Mouse (Mus musculus) neural tube, embryonic 11.5 days (tissue): ENCODE data around the gene Glt28d2. TPM values are rescaled to one million over a fixed set of nuclear protein-coding genes. Genes with fewer than 3 reads are reported as not detected.

Source experiments
- ATAC-seq: fragments of 200-750 bp; cut with Nextera tagmentation; 2 replicates; pipeline ENCODE4 v1.8.0; 2017; ENCODE audit warnings: moderate number of reproducible peaks, mild to moderate bottlenecking, moderate TSS enrichment, moderate library complexity; ENCODE audit not compliant: insufficient read depth, low FRiP score, low TSS enrichment
- DNase-seq: peaks from one replicate; pipeline ENCODE4 v3.0.0-alpha.2; 2015; ENCODE audit warnings: low spot score
- H3K27ac ChIP-seq: fragments of 300-500 bp; sonication (generic); 2 replicates; pipeline ENCODE4 v1.5.1; 2014; ENCODE audit warnings: low read depth, mild to moderate bottlenecking, low read length
- H3K27me3 ChIP-seq: fragments of 300-500 bp; sonication (generic); 2 replicates; pipeline ENCODE4 v1.6.1; 2014; ENCODE audit warnings: mild to moderate bottlenecking, low read length, mixed read lengths; ENCODE audit not compliant: control insufficient read depth, insufficient read depth
- H3K36me3 ChIP-seq: fragments of 300-500 bp; sonication (generic); 2 replicates; pipeline ENCODE4 v1.6.1; 2014; ENCODE audit warnings: mild to moderate bottlenecking, low read length, moderate library complexity, mixed read lengths; ENCODE audit not compliant: control insufficient read depth, insufficient read depth
- H3K4me1 ChIP-seq: fragments of 300-500 bp; sonication (generic); 2 replicates; pipeline ENCODE4 v1.6.1; 2014; ENCODE audit warnings: low read length, mixed read lengths; ENCODE audit not compliant: control insufficient read depth, insufficient read depth
- H3K4me2 ChIP-seq: fragments of 300-500 bp; sonication (generic); 2 replicates; pipeline ENCODE4 v1.6.1; 2014; ENCODE audit warnings: low read depth, mild to moderate bottlenecking, moderate library complexity
- H3K4me3 ChIP-seq: fragments of 300-500 bp; sonication (generic); 2 replicates; pipeline ENCODE4 v1.5.1; 2014; ENCODE audit warnings: low read depth, low read length
- H3K9ac ChIP-seq: fragments of 300-500 bp; sonication (generic); 2 replicates; pipeline ENCODE4 v1.6.1; 2014; ENCODE audit warnings: mild to moderate bottlenecking, low read length
- H3K9me3 ChIP-seq: fragments of 300-500 bp; sonication (generic); 2 replicates; pipeline ENCODE4 v1.6.1; 2016; ENCODE audit warnings: low read length; ENCODE audit not compliant: control insufficient read depth
- WGBS: fragments of 180-500 bp; shearing (Covaris S2); extraction: QIAGEN DNeasy Blood & Tissue Kit; methylation state at CpG from one replicate; pipeline ENCODE4 v1.1.7; 2014; 5-methylcytosine and 5-hydroxymethylcytosine counted together
- polyA plus RNA-seq: library from polyadenylated mRNA; unstranded; fragments of >200 nt; fragmentation: Nextera tagmentation; extraction: Ambion mirVana; gene quantifications from 2 replicates; pipeline ENCODE4 v1.2.1, GENCODE M21; 2014

The Glt28d2 gene
- polyA plus RNA-seq, 1 experiment from 2014 or later, result 0.24 TPM

DNA sequence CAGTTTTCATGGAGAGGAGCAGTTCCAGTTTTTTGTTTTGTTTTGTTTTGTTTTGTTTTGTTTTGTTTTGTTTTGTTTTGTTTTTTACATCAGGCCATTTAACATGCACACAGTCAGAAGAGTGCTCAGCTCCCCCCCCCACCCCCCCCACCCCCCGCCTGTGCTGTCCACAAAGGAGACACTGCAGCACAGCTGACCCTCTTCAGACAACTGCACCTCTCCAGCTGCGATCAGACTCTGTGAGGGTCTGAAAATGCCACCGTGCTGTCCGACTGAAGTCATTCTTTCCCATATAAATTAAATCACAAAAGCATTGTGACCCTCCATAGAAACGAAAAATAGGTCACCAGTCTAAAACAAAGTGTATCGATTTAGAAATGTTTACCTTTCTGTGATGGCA, 28.0 kb downstream of the Glt28d2 start:
- Histone ChIP-seq H3K9ac (no peak overlapping the region), H3K9me3 (no peaks in the 10 kb centered on the region), H3K4me2 (no peak overlapping the region), H3K27ac (no peak overlapping the region), H3K4me3 (no peak overlapping the region), H3K27me3 (no peaks in the 10 kb centered on the region), H3K36me3 (no peaks in the 10 kb centered on the region), H3K4me1 (no peaks in the 10 kb centered on the region)
- 71% methylated on average over 6 of the region's 6 CpGs for WGBS
- DNase-seq, result no peak
- no peak for ATAC-seq

DNA sequence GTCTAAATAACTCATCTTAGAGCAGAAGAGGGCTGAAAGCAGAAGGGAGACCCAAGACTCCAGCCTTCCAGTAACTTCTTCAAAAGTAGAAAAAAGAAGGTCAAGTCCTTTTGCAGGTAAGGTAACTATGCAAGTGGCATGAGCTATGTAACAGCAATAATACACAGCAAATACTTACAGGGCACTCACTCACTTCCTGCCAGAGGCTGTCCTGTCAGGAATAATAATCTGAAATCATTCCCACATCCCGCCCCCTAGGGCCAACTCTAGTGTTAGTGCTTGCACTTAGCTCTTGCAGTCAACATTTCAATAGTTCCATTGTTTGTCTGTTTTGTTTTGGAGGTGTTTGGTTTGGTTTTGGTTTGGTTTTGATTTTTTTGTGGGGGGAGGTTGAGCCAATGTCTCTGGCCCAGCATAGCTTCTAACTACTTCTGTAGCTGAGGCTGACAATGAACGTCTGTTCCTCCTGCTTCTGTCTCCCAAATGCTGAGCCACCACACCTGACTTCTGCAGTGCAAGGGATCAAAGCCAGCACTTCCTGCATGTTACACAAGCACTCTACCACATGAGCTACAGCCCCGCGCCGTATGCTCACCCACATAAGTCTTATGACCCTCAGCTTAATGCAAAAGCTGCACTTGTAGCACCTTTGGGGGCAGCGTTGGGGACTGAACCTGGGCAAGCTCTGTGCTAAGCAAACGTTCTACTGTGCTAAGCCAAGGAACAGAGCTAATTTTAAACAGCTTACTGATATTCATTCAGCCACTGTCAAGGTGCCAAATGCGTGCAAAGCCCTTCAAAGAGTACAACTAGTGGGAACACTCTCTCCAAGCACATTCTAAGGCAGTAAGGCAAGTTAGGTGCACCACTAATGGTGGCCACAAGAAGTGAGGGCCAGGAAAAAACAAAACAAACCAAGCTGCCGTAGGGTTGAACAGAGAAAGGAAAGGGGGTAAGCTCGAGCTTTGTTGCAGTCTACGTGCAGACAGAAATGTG, 28.9 kb downstream of the Glt28d2 start:
- Histone ChIP-seq H3K4me3 (no peak overlapping the region), H3K27ac (no peak overlapping the region), H3K9ac (no peak overlapping the region), H3K36me3 (no peaks in the 10 kb centered on the region), H3K27me3 (no peaks in the 10 kb centered on the region), H3K4me1 (no peaks in the 10 kb centered on the region), H3K4me2 (no peak overlapping the region), H3K9me3 (no peaks in the 10 kb centered on the region)
- DNase-seq (no peak), ATAC-seq (no peak)
- 72% methylated on average over 11 of the region's 11 CpGs for WGBS

DNA sequence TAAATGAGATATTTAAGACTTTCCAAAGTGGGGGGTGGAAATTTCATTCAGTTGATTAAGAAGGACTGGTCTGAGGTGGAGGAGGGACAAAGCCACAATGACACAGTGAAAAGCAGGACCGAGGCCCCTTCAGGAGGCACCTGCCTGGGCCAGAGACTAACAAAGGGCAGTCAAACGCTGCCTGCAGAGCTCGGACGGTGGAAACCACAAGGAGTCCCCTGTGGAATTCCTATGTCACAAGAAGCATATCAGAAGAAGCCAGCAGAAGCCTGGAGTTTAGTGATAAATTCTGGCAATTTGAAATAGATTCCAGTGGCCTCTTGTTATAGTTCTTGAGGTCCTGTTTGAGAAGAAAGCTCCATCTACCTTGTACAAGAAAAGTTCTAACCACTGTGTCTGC, 30.2 kb downstream of the Glt28d2 start:
- H3K27me3 ChIP-seq, result no peaks in the 10 kb centered on the region
- H3K27ac ChIP-seq, result no peak overlapping the region
- no peak overlapping the region for H3K9ac ChIP-seq
- no peak for ATAC-seq
- DNase-seq, result no peak
- H3K4me3 ChIP-seq, result no peak overlapping the region
- no peaks in the 10 kb centered on the region for H3K9me3 ChIP-seq
- H3K4me2 ChIP-seq, result no peak overlapping the region
- 32% methylated on average over 4 of the region's 4 CpGs for WGBS
- H3K4me1 ChIP-seq, result no peaks in the 10 kb centered on the region
- no peaks in the 10 kb centered on the region for H3K36me3 ChIP-seq

DNA sequence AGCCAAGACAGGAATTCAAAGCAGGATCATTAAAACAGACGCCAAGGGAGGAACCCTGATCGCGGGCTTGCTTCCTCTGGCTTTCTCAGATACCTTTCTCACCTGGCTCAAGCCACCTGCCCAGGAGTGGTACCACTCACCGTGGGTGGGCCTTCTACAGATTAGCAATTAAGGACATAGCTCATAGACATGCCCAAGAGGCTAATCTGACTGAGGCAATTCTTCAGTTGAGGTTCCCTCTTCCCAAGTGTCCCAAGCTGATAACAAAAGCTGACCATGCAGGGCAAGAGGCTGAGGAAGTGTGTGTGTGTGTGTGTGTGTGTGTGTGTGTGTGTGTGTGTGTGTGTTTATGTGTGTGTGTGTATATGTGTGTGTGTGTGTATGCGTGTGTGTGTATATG, 31.4 kb downstream of the Glt28d2 start:
- Histone ChIP-seq H3K4me3 (no peak overlapping the region), H3K9me3 (no peaks in the 10 kb centered on the region), H3K27ac (no peak overlapping the region), H3K4me1 (no peaks in the 10 kb centered on the region), H3K9ac (no peak overlapping the region), H3K36me3 (no peaks in the 10 kb centered on the region), H3K4me2 (no peak overlapping the region), H3K27me3 (no peaks in the 10 kb centered on the region)
- WGBS, result 83% methylated on average over 5 of the region's 5 CpGs
- DNase-seq, result no peak
- ATAC-seq, result no peak

DNA sequence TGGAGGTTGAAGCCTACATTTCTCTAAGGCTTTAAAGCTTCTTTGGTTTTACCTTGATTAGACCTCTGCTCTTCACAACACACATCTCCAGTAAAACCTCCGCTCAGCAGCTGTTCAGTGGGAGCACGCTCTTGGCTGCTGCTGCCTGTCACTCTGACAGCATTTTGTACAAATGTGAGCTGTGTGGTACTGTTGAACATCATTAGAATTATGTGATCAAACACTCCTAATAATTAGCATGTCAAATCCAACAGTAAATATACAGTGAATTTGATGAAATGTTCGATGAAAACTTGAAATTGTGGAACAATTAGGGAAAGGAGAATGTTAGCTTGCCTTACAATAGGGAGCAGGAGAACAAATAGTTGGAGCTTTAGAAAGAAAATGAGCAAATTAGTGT, 32.3 kb downstream of the Glt28d2 start:
- Histone ChIP-seq H3K36me3 (no peaks in the 10 kb centered on the region), H3K9me3 (no peaks in the 10 kb centered on the region), H3K27me3 (no peaks in the 10 kb centered on the region), H3K4me1 (no peaks in the 10 kb centered on the region), H3K4me2 (no peak overlapping the region), H3K4me3 (no peak overlapping the region), H3K27ac (no peak overlapping the region), H3K9ac (no peak overlapping the region)
- no peak for ATAC-seq
- 95% methylated on average over 3 of the region's 3 CpGs for WGBS
- no peak for DNase-seq

DNA sequence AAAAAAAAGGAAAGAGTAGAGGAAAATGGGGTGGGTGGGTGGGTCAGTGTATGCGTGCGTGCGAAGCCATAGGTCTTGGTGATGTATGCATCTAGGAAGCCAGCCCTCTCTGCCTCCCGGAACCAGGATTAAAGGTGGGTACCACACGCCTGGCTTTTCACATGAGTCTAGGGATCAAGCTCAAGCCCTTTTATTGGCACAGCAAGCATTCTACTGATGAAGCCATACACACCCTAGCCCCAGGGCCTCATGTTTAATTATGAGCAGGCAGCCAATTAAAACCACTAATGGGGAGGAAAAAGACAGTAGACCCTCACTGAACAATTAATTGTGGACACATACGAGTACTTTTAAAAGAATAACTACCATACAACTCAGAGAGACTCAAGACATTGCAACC, 33.2 kb downstream of the Glt28d2 start:
- Histone ChIP-seq H3K4me2 (no peak overlapping the region), H3K36me3 (no peaks in the 10 kb centered on the region), H3K27me3 (no peaks in the 10 kb centered on the region), H3K27ac (no peak overlapping the region), H3K4me3 (no peak overlapping the region), H3K9me3 (no peaks in the 10 kb centered on the region), H3K4me1 (no peaks in the 10 kb centered on the region), H3K9ac (no peak overlapping the region)
- no peak for DNase-seq
- WGBS, result 87% methylated on average over 6 of the region's 6 CpGs
- no peak for ATAC-seq

DNA sequence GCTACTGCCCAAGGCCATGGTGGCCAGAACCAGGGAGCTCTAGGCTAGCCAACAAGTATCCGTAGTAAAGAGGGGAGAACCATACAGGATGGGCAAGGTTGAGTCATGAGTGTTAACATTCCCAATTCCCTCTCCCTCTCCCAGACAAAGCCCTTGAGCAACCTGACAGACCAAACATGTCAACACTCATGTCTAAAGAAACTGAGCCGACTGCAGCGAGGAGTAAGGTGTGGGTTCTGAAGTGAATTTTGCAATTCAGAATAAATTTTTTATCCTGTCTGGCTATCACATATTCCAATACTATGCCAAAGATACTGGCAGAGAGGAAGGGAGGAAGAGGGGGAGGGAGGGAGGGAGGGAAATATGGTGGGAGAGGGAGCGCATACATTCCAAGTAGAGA, 33.6 kb downstream of the Glt28d2 start:
- Histone ChIP-seq H3K4me2 (no peak overlapping the region), H3K27ac (no peak overlapping the region), H3K4me3 (no peak overlapping the region), H3K36me3 (no peaks in the 10 kb centered on the region), H3K4me1 (no peaks in the 10 kb centered on the region), H3K27me3 (no peaks in the 10 kb centered on the region), H3K9ac (no peak overlapping the region), H3K9me3 (no peaks in the 10 kb centered on the region)
- WGBS, result 95% methylated on average over 4 of the region's 4 CpGs
- DNase-seq, result no peak
- no peak for ATAC-seq

DNA sequence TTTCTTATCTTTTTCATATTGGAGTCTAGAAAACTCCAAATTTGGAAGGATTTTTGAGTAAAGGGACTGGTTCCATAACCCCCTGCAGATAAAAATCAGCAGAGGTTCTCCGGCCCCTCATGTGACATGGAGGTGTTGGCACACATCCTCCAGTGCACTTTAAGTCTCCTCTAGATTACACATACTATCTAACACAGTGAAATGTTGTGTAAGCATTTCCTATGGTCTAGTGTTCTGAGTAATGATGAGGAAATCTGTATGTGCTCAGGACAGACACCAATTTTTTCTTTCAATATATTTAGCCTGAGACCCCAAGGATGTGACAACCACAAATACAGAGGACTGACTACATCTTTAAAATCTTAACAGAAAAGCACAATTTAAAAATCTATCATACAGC, 37.2 kb downstream of the Glt28d2 start:
- H3K9ac ChIP-seq, result no peak overlapping the region
- ATAC-seq, result no peak

DNA sequence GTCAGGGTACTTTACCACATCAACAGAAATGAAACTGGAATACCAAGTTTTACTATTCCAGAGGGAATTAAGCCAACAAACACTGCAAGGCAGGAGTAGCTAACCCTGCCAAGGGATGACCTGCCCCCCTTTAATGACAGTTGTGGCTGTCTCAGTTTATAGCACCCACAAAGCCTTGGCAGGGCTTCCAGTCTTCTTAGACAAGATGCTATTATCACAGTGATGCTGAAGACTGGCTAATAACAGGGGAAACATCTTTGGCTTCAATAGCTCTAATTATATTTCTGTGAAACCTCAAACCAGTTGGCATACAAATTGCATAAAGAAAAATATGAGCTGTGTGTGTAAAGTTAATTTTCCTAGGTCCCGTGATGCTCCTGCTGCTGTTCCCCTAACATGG, 41.0 kb downstream of the Glt28d2 start:
- Histone ChIP-seq H3K27ac (no peak overlapping the region), H3K36me3 (no peaks in the 10 kb centered on the region), H3K4me2 (no peak overlapping the region), H3K4me1 (no peaks in the 10 kb centered on the region), H3K27me3 (no peaks in the 10 kb centered on the region), H3K9ac (no peak overlapping the region), H3K9me3 (no peaks in the 10 kb centered on the region), H3K4me3 (no peak overlapping the region)
- WGBS, result 95% methylated on average over 1 of the region's 1 CpGs
- ATAC-seq (no peak), DNase-seq (no peak)

More for the DNA sequence above, 37.2 kb downstream of the Glt28d2 start:
- H3K4me3 ChIP-seq, result no peak overlapping the region
- H3K27me3 ChIP-seq, result no peaks in the 10 kb centered on the region
- H3K9me3 ChIP-seq, result no peaks in the 10 kb centered on the region
- 95% methylated on average over 1 of the region's 1 CpGs for WGBS
- H3K27ac ChIP-seq, result no peak overlapping the region
- no peaks in the 10 kb centered on the region for H3K4me1 ChIP-seq
- DNase-seq, result no peak
- no peaks in the 10 kb centered on the region for H3K36me3 ChIP-seq
- no peak overlapping the region for H3K4me2 ChIP-seq
